Mouse (Mus musculus): Measurements from ENCODE around the gene Cys1. TPM values are rescaled to one million over a fixed set of nuclear protein-coding genes. Genes with fewer than 3 reads are reported as not detected.

Cys1 gene
- polyA plus RNA-seq, 1 experiment from 2014 or later, result 0.76 TPM

DNA sequence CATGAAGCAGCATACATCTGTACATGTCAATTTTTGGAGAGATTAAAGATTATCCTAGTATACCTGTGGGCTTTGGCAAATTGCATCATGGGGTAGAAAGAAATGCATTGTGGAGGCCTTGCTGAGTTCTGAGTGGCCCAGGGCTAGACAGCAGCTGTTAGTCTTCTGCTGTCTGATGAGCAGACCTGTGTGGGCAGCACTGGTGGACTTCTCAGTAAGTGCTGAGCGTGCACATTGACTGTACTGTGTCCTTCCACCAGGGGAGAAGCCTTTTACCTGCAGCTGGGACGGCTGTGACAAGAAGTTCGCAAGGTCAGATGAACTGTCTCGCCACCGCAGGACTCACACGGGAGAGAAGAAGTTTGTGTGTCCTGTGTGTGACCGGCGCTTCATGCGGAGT is 21.7 kb downstream of the Cys1 start:
- Histone ChIP-seq H3K4me3 (ENCODE audit: low read depth, low read length) (no peak overlapping the region), H3K27me3 (ENCODE audit: control insufficient read depth, insufficient read depth, low read length) (no peaks in the 10 kb centered on the region), H3K4me1 (replicated peaks; ENCODE audit: control insufficient read depth, insufficient read depth, low read length) (0 out of 2 replicates have a peak, but pooled peaks cover 5% of the 10 kb centered on the region), H3K9me3 (ENCODE audit: control insufficient read depth, low read length) (no peaks in the 10 kb centered on the region), H3K36me3 (ENCODE audit: control insufficient read depth, insufficient read depth, low read length) (peaks cover 2% of the 10 kb centered on the region; the same call in 1 of the 2 replicates), H3K27ac (ENCODE audit: low read depth, low read length) (no peak overlapping the region), H3K9ac (ENCODE audit: low read length) (no peak overlapping the region), H3K4me2 (ENCODE audit: low read depth, low read length, severe bottlenecking) (no peak overlapping the region)
- 93% methylated on average over 9 of the region's 9 CpGs for WGBS
- ATAC-seq (replicated peaks; ENCODE audit: low FRiP score) (no peak), DNase-seq (ENCODE audit: low spot score) (no peak)

- H3K9me3 ChIP-seq (ENCODE audit: control insufficient read depth, low read length), result no peaks in the 10 kb centered on the region
- H3K4me3 ChIP-seq (ENCODE audit: low read depth, low read length), result no peak overlapping the region
- DNase-seq (ENCODE audit: low spot score) (no peak), ATAC-seq (replicated peaks; ENCODE audit: low FRiP score) (no peak)
- H3K4me2 ChIP-seq (ENCODE audit: low read depth, low read length, severe bottlenecking), result no peak overlapping the region
- 0 out of 2 replicates have a peak, but pooled peaks cover 5% of the 10 kb centered on the region for H3K4me1 ChIP-seq (replicated peaks; ENCODE audit: control insufficient read depth, insufficient read depth, low read length)
- H3K36me3 ChIP-seq (ENCODE audit: control insufficient read depth, insufficient read depth, low read length), result peaks cover 2% of the 10 kb centered on the region; the same call in 1 of the 2 replicates
- no peaks in the 10 kb centered on the region for H3K27me3 ChIP-seq (ENCODE audit: control insufficient read depth, insufficient read depth, low read length)
- no peak overlapping the region for H3K9ac ChIP-seq (ENCODE audit: low read length)
- H3K27ac ChIP-seq (ENCODE audit: low read depth, low read length), result no peak overlapping the region
- 95% methylated on average over 4 of the region's 4 CpGs for WGBS
These were observed 22.6 kb downstream of the Cys1 start for GRCm38 (mm10) chr12:24658998-24659397.

GRCm38 (mm10) chr12:24656436-24656835 is 25.2 kb downstream of the Cys1 start:
- no peak overlapping the region for H3K27ac ChIP-seq (ENCODE audit: low read depth, low read length)
- ATAC-seq (replicated peaks; ENCODE audit: low FRiP score) (no peak), DNase-seq (ENCODE audit: low spot score) (no peak)
- no peaks in the 10 kb centered on the region for H3K9me3 ChIP-seq (ENCODE audit: control insufficient read depth, low read length)
- peaks cover 14% of the 10 kb centered on the region; the same call in 1 of the 2 replicates for H3K4me1 ChIP-seq (replicated peaks; ENCODE audit: control insufficient read depth, insufficient read depth, low read length)
- WGBS, result 83% methylated on average over 3 of the region's 3 CpGs
- peaks cover 2% of the 10 kb centered on the region; the same call in 1 of the 2 replicates for H3K36me3 ChIP-seq (ENCODE audit: control insufficient read depth, insufficient read depth, low read length)
- no peak overlapping the region for H3K4me3 ChIP-seq (ENCODE audit: low read depth, low read length)
- no peak overlapping the region for H3K9ac ChIP-seq (ENCODE audit: low read length)
- H3K4me2 ChIP-seq (ENCODE audit: low read depth, low read length, severe bottlenecking), result no peak overlapping the region
- no peaks in the 10 kb centered on the region for H3K27me3 ChIP-seq (ENCODE audit: control insufficient read depth, insufficient read depth, low read length)

DNA sequence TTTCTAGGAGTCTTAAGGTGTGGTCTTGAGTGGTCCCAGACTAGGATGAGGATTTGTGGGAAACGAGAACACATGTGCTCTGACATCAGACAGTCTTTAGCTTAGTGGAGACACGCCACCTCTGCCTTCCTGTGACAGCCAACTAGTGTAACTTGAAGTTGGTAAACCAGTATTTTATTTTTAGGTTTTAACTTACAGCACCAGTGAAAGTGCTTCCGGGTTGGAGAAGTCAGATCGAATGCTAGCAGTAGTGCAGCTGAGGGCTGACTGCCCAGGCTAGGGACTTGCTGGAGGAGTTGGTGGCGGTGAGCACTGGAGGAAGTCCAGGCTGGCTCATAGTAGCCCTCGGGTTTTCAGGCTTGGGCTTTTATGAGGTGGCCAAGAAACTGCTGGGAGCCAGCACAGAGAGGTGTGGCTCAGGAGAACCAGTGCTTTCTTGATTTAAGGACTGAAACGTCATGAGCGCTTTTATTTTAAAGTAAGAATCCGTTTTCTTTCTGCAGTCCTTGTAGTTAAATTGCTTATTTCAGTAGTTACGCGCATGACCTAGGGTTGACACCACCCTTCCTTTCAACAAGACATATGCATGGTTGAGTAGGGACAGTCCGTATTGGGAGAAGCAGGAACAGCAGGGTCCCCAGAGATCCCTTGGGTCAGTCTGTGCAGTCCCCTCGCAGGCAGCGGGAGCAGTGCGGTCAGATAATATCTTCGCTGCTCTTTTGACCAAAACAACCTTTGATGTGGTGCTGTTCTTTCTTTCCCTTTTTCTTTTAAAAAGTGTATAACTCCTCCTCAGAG is 27.3 kb downstream of the Cys1 start:
- Histone ChIP-seq H3K4me3 (ENCODE audit: low read depth, low read length) (no peak overlapping the region), H3K9ac (ENCODE audit: low read length) (no peak overlapping the region), H3K36me3 (ENCODE audit: control insufficient read depth, insufficient read depth, low read length) (no peaks in the 10 kb centered on the region; the same call in 1 of the 2 replicates), H3K4me1 (replicated peaks; ENCODE audit: control insufficient read depth, insufficient read depth, low read length) (peaks cover 18% of the 10 kb centered on the region; the same call in 1 of the 2 replicates), H3K9me3 (ENCODE audit: control insufficient read depth, low read length) (no peaks in the 10 kb centered on the region), H3K27ac (ENCODE audit: low read depth, low read length) (no peak overlapping the region), H3K27me3 (ENCODE audit: control insufficient read depth, insufficient read depth, low read length) (no peaks in the 10 kb centered on the region), H3K4me2 (ENCODE audit: low read depth, low read length, severe bottlenecking) (no peak overlapping the region)
- DNase-seq (ENCODE audit: low spot score) (no peak), ATAC-seq (replicated peaks; ENCODE audit: low FRiP score) (no peak)
- WGBS, result 87% methylated on average over 16 of the region's 16 CpGs

- H3K4me1 ChIP-seq (replicated peaks; ENCODE audit: control insufficient read depth, insufficient read depth, low read length), result peaks cover 16% of the 10 kb centered on the region; the same call in 1 of the 2 replicates
These were observed 29.8 kb downstream of the Cys1 start for GRCm38 (mm10) chr12:24651642-24652342.

DNA sequence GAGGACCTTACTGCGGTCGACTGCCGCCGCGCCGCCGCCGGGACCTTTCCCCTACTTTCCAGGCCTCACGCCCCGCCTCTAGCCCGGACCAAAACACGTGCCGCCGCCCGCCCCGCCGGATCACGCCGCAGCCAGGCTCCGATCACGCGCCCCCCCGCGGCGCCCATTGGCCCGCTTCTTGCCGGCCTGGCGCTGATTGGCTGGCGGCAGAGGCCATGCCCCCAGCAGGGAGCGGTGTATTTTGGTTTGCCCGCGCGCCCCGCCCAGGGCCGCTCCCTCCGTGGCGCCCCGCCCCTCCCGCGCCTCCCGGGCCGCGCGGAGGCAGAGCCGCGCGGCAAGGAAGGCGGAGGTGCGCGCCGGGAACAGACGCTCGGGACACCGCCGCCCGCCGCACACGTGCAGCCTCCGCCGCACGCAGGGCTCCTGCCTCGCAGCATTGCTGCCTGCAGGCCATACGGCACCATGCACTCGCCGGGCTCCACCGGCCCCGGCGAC is 30.5 kb downstream of the Cys1 start, which contains the start of gene Klf11:
TSS of gene Klf11 (plus strand) at position 212 of the 495 bp plus-strand sequence.
- peak within 1 kb of the TSS; percentile 81 for H3K27ac ChIP-seq (ENCODE audit: low read depth, low read length)
- peaks cover 13% of the 10 kb centered on the region; the same call in 1 of the 2 replicates for H3K4me1 ChIP-seq (replicated peaks; ENCODE audit: control insufficient read depth, insufficient read depth, low read length)
- peak within 1 kb of the TSS; percentile 70 for H3K4me2 ChIP-seq (ENCODE audit: low read depth, low read length, severe bottlenecking)
- H3K36me3 ChIP-seq (ENCODE audit: control insufficient read depth, insufficient read depth, low read length), result no peaks in the 10 kb centered on the region; the same call in 1 of the 2 replicates
- H3K9ac ChIP-seq (ENCODE audit: low read length), result peak within 1 kb of the TSS; percentile 75
- H3K9me3 ChIP-seq (ENCODE audit: control insufficient read depth, low read length), result no peaks in the 10 kb centered on the region
- WGBS, result under 1% methylated on average over 52 of the region's 68 CpGs
- DNase-seq (ENCODE audit: low spot score) (peak; percentile 100), ATAC-seq (replicated peaks; ENCODE audit: low FRiP score) (peak; percentile 93)
- no peaks in the 10 kb centered on the region for H3K27me3 ChIP-seq (ENCODE audit: control insufficient read depth, insufficient read depth, low read length)
- peak within 1 kb of the TSS; percentile 74 for H3K4me3 ChIP-seq (ENCODE audit: low read depth, low read length)

More at GRCm38 (mm10) chr12:24651642-24652342, 29.8 kb downstream of the Cys1 start:
- peak; percentile 87 for ATAC-seq (replicated peaks; ENCODE audit: low FRiP score)
- peak overlapping the region; percentile 75 for H3K9ac ChIP-seq (ENCODE audit: low read length)
- peak overlapping the region; percentile 70 for H3K4me2 ChIP-seq (ENCODE audit: low read depth, low read length, severe bottlenecking)
- DNase-seq (ENCODE audit: low spot score), result peak; percentile 98
- H3K4me3 ChIP-seq (ENCODE audit: low read depth, low read length), result peak overlapping the region; percentile 74
- H3K36me3 ChIP-seq (ENCODE audit: control insufficient read depth, insufficient read depth, low read length), result no peaks in the 10 kb centered on the region; the same call in 1 of the 2 replicates
- WGBS, result under 1% methylated on average over 36 of the region's 36 CpGs
- H3K27ac ChIP-seq (ENCODE audit: low read depth, low read length), result peak overlapping the region; percentile 81
- no peaks in the 10 kb centered on the region for H3K27me3 ChIP-seq (ENCODE audit: control insufficient read depth, insufficient read depth, low read length)
- no peaks in the 10 kb centered on the region for H3K9me3 ChIP-seq (ENCODE audit: control insufficient read depth, low read length)

GRCm38 (mm10) chr12:24650415-24651062 is 31.1 kb downstream of the Cys1 start:
- ATAC-seq (replicated peaks; ENCODE audit: low FRiP score) (peak; percentile 10), DNase-seq (ENCODE audit: low spot score) (no peak)
- Histone ChIP-seq H3K4me3 (ENCODE audit: low read depth, low read length) (peak overlapping the region; percentile 74), H3K9me3 (ENCODE audit: control insufficient read depth, low read length) (no peaks in the 10 kb centered on the region), H3K4me1 (replicated peaks; ENCODE audit: control insufficient read depth, insufficient read depth, low read length) (peaks cover 13% of the 10 kb centered on the region; the same call in 1 of the 2 replicates), H3K27ac (ENCODE audit: low read depth, low read length) (peak overlapping the region; percentile 41; the same call in 1 of the 2 replicates), H3K27me3 (ENCODE audit: control insufficient read depth, insufficient read depth, low read length) (no peaks in the 10 kb centered on the region), H3K4me2 (ENCODE audit: low read depth, low read length, severe bottlenecking) (peak overlapping the region; percentile 70), H3K36me3 (ENCODE audit: control insufficient read depth, insufficient read depth, low read length) (no peaks in the 10 kb centered on the region; the same call in 1 of the 2 replicates), H3K9ac (ENCODE audit: low read length) (peak overlapping the region; percentile 53)
- WGBS, result 3% methylated on average over 22 of the region's 22 CpGs

DNA sequence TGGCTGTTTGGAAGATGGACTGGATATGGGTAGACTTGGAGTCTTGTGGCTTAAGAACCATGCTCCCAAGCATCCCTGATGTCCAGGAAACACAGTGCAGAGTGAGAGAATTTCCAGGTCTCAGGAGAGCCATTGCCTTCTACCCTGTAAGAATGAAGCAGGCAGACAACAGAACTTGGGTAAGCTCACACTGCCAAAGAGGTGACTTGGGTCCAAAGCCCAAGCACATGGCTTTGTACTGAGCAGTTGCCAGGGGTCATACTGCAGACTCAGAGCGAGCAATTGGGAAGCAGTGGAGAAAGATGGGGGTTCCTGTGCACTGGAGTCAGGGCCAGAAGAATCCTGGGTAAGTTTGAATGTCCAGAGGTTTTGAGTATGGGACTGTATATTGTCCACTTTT is 33.5 kb downstream of the Cys1 start:
- Histone ChIP-seq H3K27me3 (ENCODE audit: control insufficient read depth, insufficient read depth, low read length) (no peaks in the 10 kb centered on the region), H3K27ac (ENCODE audit: low read depth, low read length) (no peak overlapping the region)

More for the DNA sequence above, 33.5 kb downstream of the Cys1 start:
- Histone ChIP-seq H3K4me1 (replicated peaks; ENCODE audit: control insufficient read depth, insufficient read depth, low read length) (peaks cover 13% of the 10 kb centered on the region; the same call in 1 of the 2 replicates), H3K4me3 (ENCODE audit: low read depth, low read length) (no peak overlapping the region), H3K9ac (ENCODE audit: low read length) (no peak overlapping the region), H3K36me3 (ENCODE audit: control insufficient read depth, insufficient read depth, low read length) (no peaks in the 10 kb centered on the region), H3K9me3 (ENCODE audit: control insufficient read depth, low read length) (no peaks in the 10 kb centered on the region), H3K4me2 (ENCODE audit: low read depth, low read length, severe bottlenecking) (no peak overlapping the region)
- DNase-seq (ENCODE audit: low spot score), result no peak
- no peak for ATAC-seq (replicated peaks; ENCODE audit: low FRiP score)
- 68% methylated on average over 1 of the region's 1 CpGs for WGBS
